ENCODE assay signal across 10 mouse cellular contexts in genomic region chr9:35508234-35508633, GRCm38 (mm10). TPM values are rescaled to one million over a fixed set of nuclear protein-coding genes. Genes with fewer than 3 reads are reported as not detected.
DNase-seq lines count a peak whose midpoint lies in the region; ATAC-seq lines count a peak whose summit lies in the region.
"Had no signal": no experiment of that assay in that cellular context is flagged by ENCODE, and none has a peak within 500 bp of the region (broad histone marks: within the 10 kb centered on the region; RNA-seq: fewer than 3 reads in every experiment).

No protein-coding gene starts in this region.

- no peak overlapping the region for H3K4me3 ChIP-seq in hindbrain, embryonic 10.5 days
- H3K4me3 ChIP-seq in hindbrain, embryonic 12.5 days, result no peak overlapping the region
- H3K4me3 ChIP-seq in embryonic facial prominence, embryonic 12.5 days, result no peak overlapping the region
- 0 out of 2 replicates have a peak overlapping the region, but pooled peaks have one; percentile 8 for H3K4me3 ChIP-seq in heart, embryonic 13.5 days
- H3K4me3 ChIP-seq in kidney, embryonic 15.5 days (replicated peaks), result no peak overlapping the region

- 61% methylated on average over 8 of the region's 8 CpGs for WGBS in hindbrain, embryonic 10.5 days
- 60% methylated on average over 8 of the region's 8 CpGs for WGBS in hindbrain, embryonic 12.5 days
- WGBS in embryonic facial prominence, embryonic 12.5 days, result 35% methylated on average over 8 of the region's 8 CpGs
- 23% methylated on average over 8 of the region's 8 CpGs for WGBS in heart, embryonic 13.5 days
- WGBS in kidney, embryonic 15.5 days, result 56% methylated on average over 8 of the region's 8 CpGs

- H3K27ac ChIP-seq in hindbrain, embryonic 10.5 days, result no peak overlapping the region
- no peak overlapping the region for H3K27ac ChIP-seq in hindbrain, embryonic 12.5 days
- peak overlapping the region; percentile 59 for H3K27ac ChIP-seq in embryonic facial prominence, embryonic 12.5 days
- peak overlapping the region; percentile 92 for H3K27ac ChIP-seq in heart, embryonic 13.5 days (replicated peaks)
- no peak overlapping the region for H3K27ac ChIP-seq in kidney, embryonic 15.5 days

- no peaks in the 10 kb centered on the region for H3K4me1 ChIP-seq in hindbrain, embryonic 10.5 days (replicated peaks)
- no peaks in the 10 kb centered on the region for H3K4me1 ChIP-seq in hindbrain, embryonic 12.5 days
- H3K4me1 ChIP-seq in embryonic facial prominence, embryonic 12.5 days, result peaks cover 20% of the 10 kb centered on the region
- peaks cover 28% of the 10 kb centered on the region for H3K4me1 ChIP-seq in heart, embryonic 13.5 days
- H3K4me1 ChIP-seq in kidney, embryonic 15.5 days, result no peaks in the 10 kb centered on the region

- no peaks in the 10 kb centered on the region for H3K27me3 ChIP-seq in hindbrain, embryonic 10.5 days (ENCODE audit: insufficient read depth, poor library complexity, severe bottlenecking)
- H3K27me3 ChIP-seq in hindbrain, embryonic 12.5 days, result no peaks in the 10 kb centered on the region; the same call in 1 of the 2 replicates
- H3K27me3 ChIP-seq in embryonic facial prominence, embryonic 12.5 days, result 0 out of 2 replicates have a peak, but pooled peaks cover 5% of the 10 kb centered on the region
- no peaks in the 10 kb centered on the region for H3K27me3 ChIP-seq in heart, embryonic 13.5 days (replicated peaks)
- no peaks in the 10 kb centered on the region for H3K27me3 ChIP-seq in kidney, embryonic 15.5 days

- H3K4me2 ChIP-seq in hindbrain, embryonic 12.5 days (replicated peaks), result no peak overlapping the region
- H3K4me2 ChIP-seq in embryonic facial prominence, embryonic 12.5 days (replicated peaks), result no peak overlapping the region
- H3K4me2 ChIP-seq in heart, embryonic 13.5 days, result peak overlapping the region; percentile 56
- H3K4me2 ChIP-seq in kidney, embryonic 15.5 days, result no peak overlapping the region

- peaks cover 32% of the 10 kb centered on the region for H3K36me3 ChIP-seq in hindbrain, embryonic 10.5 days
- peaks cover 12% of the 10 kb centered on the region; the same call in 1 of the 2 replicates for H3K36me3 ChIP-seq in hindbrain, embryonic 12.5 days
- peaks cover 9% of the 10 kb centered on the region for H3K36me3 ChIP-seq in embryonic facial prominence, embryonic 12.5 days
- H3K36me3 ChIP-seq in heart, embryonic 13.5 days, result peaks cover 23% of the 10 kb centered on the region
- H3K36me3 ChIP-seq in kidney, embryonic 15.5 days, result peaks cover 13% of the 10 kb centered on the region; the same call in 1 of the 2 replicates

- ATAC-seq in hindbrain, embryonic 12.5 days (ENCODE audit: low FRiP score), result no peak; the same call in 1 of the 2 replicates
- 0 out of 2 replicates have a peak, but pooled peaks have one; percentile 6 for ATAC-seq in embryonic facial prominence, embryonic 12.5 days (ENCODE audit: insufficient number of reproducible peaks, insufficient read depth, low FRiP score, low TSS enrichment)
- ATAC-seq in heart, embryonic 13.5 days (ENCODE audit: extremely low read depth, insufficient number of reproducible peaks, low FRiP score, low TSS enrichment), result peak; percentile 76
- ATAC-seq in kidney, embryonic 15.5 days (replicated peaks; ENCODE audit: low FRiP score), result no peak

- H3K9ac ChIP-seq in hindbrain, embryonic 12.5 days, result no peak overlapping the region
- H3K9ac ChIP-seq in embryonic facial prominence, embryonic 12.5 days, result no peak overlapping the region
- peak overlapping the region; percentile 50 for H3K9ac ChIP-seq in heart, embryonic 13.5 days
- H3K9ac ChIP-seq in kidney, embryonic 15.5 days, result no peak overlapping the region

- no peaks in the 10 kb centered on the region for H3K9me3 ChIP-seq in hindbrain, embryonic 10.5 days
- no peaks in the 10 kb centered on the region for H3K9me3 ChIP-seq in hindbrain, embryonic 12.5 days (replicated peaks)
- no peaks in the 10 kb centered on the region for H3K9me3 ChIP-seq in embryonic facial prominence, embryonic 12.5 days
- no peaks in the 10 kb centered on the region for H3K9me3 ChIP-seq in heart, embryonic 13.5 days
- H3K9me3 ChIP-seq in kidney, embryonic 15.5 days (replicated peaks), result no peaks in the 10 kb centered on the region

- intact Hi-C loops in left cerebral cortex, postnatal 36 days (cut with DNase I), result no loop called here

- peak; percentile 16 for DNase-seq in hindbrain, embryonic 10.5 days (ENCODE audit: low spot score)
- peak; percentile 14 to 16 for DNase-seq in left cerebral cortex, postnatal 36 days (ENCODE audit: low spot score in 2 of 2)
- DNase-seq in ovary, postnatal 14 days (ENCODE audit: low spot score), result peak; percentile 24
- no peak for DNase-seq in kidney, postnatal 25 days

RNA-seq across cellular contexts. Expression of gene Gm1113, which starts 9.8 kb away (rescaled TPM):
- polyA plus RNA-seq in hindbrain, embryonic 10.5 days (2016; fragmentation: Nextera tagmentation; extraction: Ambion mirVana), result not detected in 2 replicates
- not detected in 2 replicates for polyA plus RNA-seq in hindbrain, embryonic 12.5 days (2016; fragmentation: Nextera tagmentation; extraction: Ambion mirVana)
- polyA plus RNA-seq in embryonic facial prominence, embryonic 12.5 days (2016; fragmentation: Nextera tagmentation; extraction: Ambion mirVana), result not detected in 2 replicates
- polyA plus RNA-seq in heart, embryonic 13.5 days (2015; fragmentation: Nextera tagmentation; extraction: Ambion mirVana), result not detected in 2 replicates
- total RNA-seq in left cerebral cortex, postnatal 36 days (2021), result not detected
- polyA plus RNA-seq in kidney, embryonic 15.5 days (2015; fragmentation: Nextera tagmentation; extraction: Ambion mirVana), result not detected in 2 replicates
- total RNA-seq: CH12.LX had no signal
- polyA plus RNA-seq: liver, embryonic 16.5 days had no signal

RNA-seq across cellular contexts. Expression of gene Ddx25, which starts 50.1 kb away (rescaled TPM):
- 7.3 and 8.1 TPM in 2 replicates for polyA plus RNA-seq in hindbrain, embryonic 10.5 days (2016; fragmentation: Nextera tagmentation; extraction: Ambion mirVana)
- 11.5 and 12.6 TPM in 2 replicates for polyA plus RNA-seq in hindbrain, embryonic 12.5 days (2016; fragmentation: Nextera tagmentation; extraction: Ambion mirVana)
- 6.2 and 6.4 TPM in 2 replicates for polyA plus RNA-seq in embryonic facial prominence, embryonic 12.5 days (2016; fragmentation: Nextera tagmentation; extraction: Ambion mirVana)
- 1.4 and 1.5 TPM in 2 replicates for polyA plus RNA-seq in heart, embryonic 13.5 days (2015; fragmentation: Nextera tagmentation; extraction: Ambion mirVana)
- total RNA-seq in left cerebral cortex, postnatal 36 days (2021), result 10 to 100 TPM; 14.2 to 16.4 TPM
- 2.3 and 2.4 TPM in 2 replicates for polyA plus RNA-seq in kidney, embryonic 15.5 days (2015; fragmentation: Nextera tagmentation; extraction: Ambion mirVana)

RNA-seq across cellular contexts. Expression of gene Pus3, which starts 50.2 kb away (rescaled TPM):
- polyA plus RNA-seq in hindbrain, embryonic 10.5 days (2016; fragmentation: Nextera tagmentation; extraction: Ambion mirVana), result 15.8 and 17.8 TPM in 2 replicates
- polyA plus RNA-seq in hindbrain, embryonic 12.5 days (2016; fragmentation: Nextera tagmentation; extraction: Ambion mirVana), result 16.3 and 16.7 TPM in 2 replicates
- 20.9 and 21.4 TPM in 2 replicates for polyA plus RNA-seq in embryonic facial prominence, embryonic 12.5 days (2016; fragmentation: Nextera tagmentation; extraction: Ambion mirVana)
- polyA plus RNA-seq in heart, embryonic 13.5 days (2015; fragmentation: Nextera tagmentation; extraction: Ambion mirVana), result 12.0 and 13.6 TPM in 2 replicates
- total RNA-seq in left cerebral cortex, postnatal 36 days (2021), result 10 to 100 TPM in 1 of 2 experiments, 1 to 10 TPM in 1; 10.0 to 12.7 TPM
- 21.8 and 22.0 TPM in 2 replicates for polyA plus RNA-seq in kidney, embryonic 15.5 days (2015; fragmentation: Nextera tagmentation; extraction: Ambion mirVana)

Comparison
In these comparisons a context has a peak if more than half of its experiments do, and no peak if none do; other contexts are left out.
1. DNase-seq: peak in hindbrain, embryonic 10.5 days (single experiment), left cerebral cortex, postnatal 36 days (2 of 2) and ovary, postnatal 14 days (single experiment); none in kidney, postnatal 25 days (0 of 2).
2. H3K27ac ChIP-seq: peak in embryonic facial prominence, embryonic 12.5 days (single experiment) and heart, embryonic 13.5 days (single experiment); none in hindbrain, embryonic 10.5 days (single experiment), hindbrain, embryonic 12.5 days (single experiment) and kidney, embryonic 15.5 days (single experiment).
3. ATAC-seq: peak in embryonic facial prominence, embryonic 12.5 days (single experiment) and heart, embryonic 13.5 days (single experiment); none in hindbrain, embryonic 12.5 days (single experiment) and kidney, embryonic 15.5 days (single experiment).